Mouse (Mus musculus) kidney, postnatal 0 days (tissue): ENCODE data around the gene Gm49486. TPM values are rescaled to one million over a fixed set of nuclear protein-coding genes. Genes with fewer than 3 reads are reported as not detected.

Experiments used
- ATAC-seq: fragments of 200-750 bp; cut with Nextera tagmentation; replicated peaks from 2 replicates; pipeline ENCODE4 v1.8.0; 2017; ENCODE audit warnings: low read depth, moderate number of reproducible peaks, moderate TSS enrichment, moderate library complexity; ENCODE audit not compliant: low FRiP score
- DNase-seq: peaks from one replicate; pipeline ENCODE4 v3.0.0-alpha.2; 2016; ENCODE audit warnings: low spot score
- H3K27ac ChIP-seq: fragments of 300-500 bp; sonication (generic); 2 replicates; pipeline ENCODE4 v1.5.1; 2014; ENCODE audit warnings: mild to moderate bottlenecking
- H3K27me3 ChIP-seq: fragments of 300-500 bp; sonication (generic); 2 replicates; pipeline ENCODE4 v1.6.1; 2014; ENCODE audit warnings: low read length, mixed read lengths; ENCODE audit not compliant: insufficient read depth
- H3K36me3 ChIP-seq: fragments of 300-500 bp; sonication (generic); 2 replicates; pipeline ENCODE4 v1.6.1; 2014; ENCODE audit warnings: low read length, mixed read lengths; ENCODE audit not compliant: insufficient read depth
- H3K4me1 ChIP-seq: fragments of 300-500 bp; sonication (generic); replicated peaks from 2 replicates; pipeline ENCODE4 v1.6.1; 2014; ENCODE audit warnings: antibody characterized with exemption, low read length, mixed read lengths; ENCODE audit not compliant: insufficient read depth
- H3K4me2 ChIP-seq: fragments of 300-500 bp; sonication (generic); 2 replicates; pipeline ENCODE4 v1.6.1; 2014; ENCODE audit warnings: mild to moderate bottlenecking, low read length, moderate library complexity, mixed read lengths
- H3K4me3 ChIP-seq: fragments of 300-500 bp; sonication (generic); replicated peaks from 2 replicates; pipeline ENCODE4 v1.5.1; 2014; ENCODE audit warnings: low read depth, low read length
- H3K9ac ChIP-seq: fragments of 300-500 bp; sonication (generic); 2 replicates; pipeline ENCODE4 v1.6.1; 2014; ENCODE audit warnings: low read depth, low read length
- H3K9me3 ChIP-seq: fragments of 300-500 bp; sonication (generic); replicated peaks from 2 replicates; pipeline ENCODE4 v1.6.1; 2016; ENCODE audit warnings: low read length, inconsistent platforms, mixed read lengths
- CTCF ChIP-seq: IDR thresholded peaks from 2 replicates; pipeline ENCODE4 v1.5.1; 2016; ENCODE audit warnings: antibody characterized with exemption, low read depth, mild to moderate bottlenecking, moderate library complexity
- WGBS: fragments of 180-500 bp; shearing (Covaris S2); extraction: QIAGEN DNeasy Blood & Tissue Kit; methylation state at CpG from one replicate; pipeline ENCODE4 v1.1.7; 2014; 5-methylcytosine and 5-hydroxymethylcytosine counted together
- polyA plus RNA-seq: library from polyadenylated mRNA; unstranded; fragments of >200 nt; fragmentation: Nextera tagmentation; extraction: Ambion mirVana; gene quantifications from 2 replicates; pipeline ENCODE4 v1.2.1, GENCODE M21; 2015

Gene Gm49486
- polyA plus RNA-seq, 1 experiment from 2014 or later, result 0.42 TPM

GRCm38 (mm10) chr15:79194048-79194447 is 35.1 kb upstream of the Gm49486 start:
- H3K27ac ChIP-seq, result no peak overlapping the region
- 69% methylated on average over 9 of the region's 9 CpGs for WGBS

GRCm38 (mm10) chr15:79194946-79195345 is 34.2 kb upstream of the Gm49486 start:
- Histone ChIP-seq H3K4me1 (peaks cover 5% of the 10 kb centered on the region; the same call in 1 of the 2 replicates), H3K9me3 (no peaks in the 10 kb centered on the region), H3K36me3 (no peaks in the 10 kb centered on the region), H3K27ac (no peak overlapping the region), H3K4me3 (no peak overlapping the region), H3K9ac (no peak overlapping the region), H3K27me3 (no peaks in the 10 kb centered on the region), H3K4me2 (no peak overlapping the region)
- no peak for TF ChIP-seq CTCF
- ATAC-seq (no peak), DNase-seq (no peak)
- 59% methylated on average over 2 of the region's 2 CpGs for WGBS

More at GRCm38 (mm10) chr15:79194048-79194447, 35.1 kb upstream of the Gm49486 start:
- H3K27me3 ChIP-seq, result no peaks in the 10 kb centered on the region
- no peaks in the 10 kb centered on the region for H3K9me3 ChIP-seq
- ATAC-seq (no peak), DNase-seq (no peak)
- no peak for TF ChIP-seq CTCF
- H3K9ac ChIP-seq, result no peak overlapping the region
- H3K4me2 ChIP-seq, result no peak overlapping the region
- no peak overlapping the region for H3K4me3 ChIP-seq
- H3K36me3 ChIP-seq, result no peaks in the 10 kb centered on the region
- peaks cover 5% of the 10 kb centered on the region; the same call in 1 of the 2 replicates for H3K4me1 ChIP-seq

- Histone ChIP-seq H3K36me3 (no peaks in the 10 kb centered on the region), H3K27me3 (no peaks in the 10 kb centered on the region), H3K4me3 (no peak overlapping the region), H3K9me3 (no peaks in the 10 kb centered on the region), H3K9ac (no peak overlapping the region), H3K27ac (no peak overlapping the region), H3K4me1 (peaks cover 5% of the 10 kb centered on the region; the same call in 1 of the 2 replicates), H3K4me2 (no peak overlapping the region)
- 81% methylated on average over 8 of the region's 8 CpGs for WGBS
- ATAC-seq (no peak), DNase-seq (no peak)
- no peak for TF ChIP-seq CTCF
These were observed 33.7 kb upstream of the Gm49486 start for GRCm38 (mm10) chr15:79195492-79195891.

GRCm38 (mm10) chr15:79199390-79199976 is 29.7 kb upstream of the Gm49486 start:
- H3K27me3 ChIP-seq, result no peaks in the 10 kb centered on the region
- no peaks in the 10 kb centered on the region for H3K9me3 ChIP-seq
- WGBS, result 91% methylated on average over 12 of the region's 12 CpGs
- DNase-seq (no peak), ATAC-seq (no peak)
- H3K4me2 ChIP-seq, result no peak overlapping the region
- H3K4me3 ChIP-seq, result no peak overlapping the region
- H3K27ac ChIP-seq, result no peak overlapping the region
- TF ChIP-seq CTCF, result no peak
- no peaks in the 10 kb centered on the region for H3K36me3 ChIP-seq
- H3K4me1 ChIP-seq, result no peaks in the 10 kb centered on the region; the same call in 1 of the 2 replicates
- H3K9ac ChIP-seq, result no peak overlapping the region

GRCm38 (mm10) chr15:79201491-79202150 is 27.6 kb upstream of the Gm49486 start:
- no peak for TF ChIP-seq CTCF
- no peaks in the 10 kb centered on the region for H3K27me3 ChIP-seq
- no peak overlapping the region for H3K4me2 ChIP-seq
- H3K27ac ChIP-seq, result no peak overlapping the region
- DNase-seq, result peak; percentile 22
- no peak overlapping the region for H3K9ac ChIP-seq
- H3K9me3 ChIP-seq, result no peaks in the 10 kb centered on the region
- no peak overlapping the region for H3K4me3 ChIP-seq
- H3K4me1 ChIP-seq, result no peaks in the 10 kb centered on the region; the same call in 1 of the 2 replicates
- ATAC-seq, result no peak
- H3K36me3 ChIP-seq, result no peaks in the 10 kb centered on the region
- WGBS, result 15% methylated on average over 13 of the region's 13 CpGs

GRCm38 (mm10) chr15:79202575-79202974 is 26.6 kb upstream of the Gm49486 start:
- Histone ChIP-seq H3K36me3 (no peaks in the 10 kb centered on the region), H3K9me3 (no peaks in the 10 kb centered on the region), H3K4me2 (no peak overlapping the region), H3K4me3 (no peak overlapping the region), H3K9ac (no peak overlapping the region), H3K27ac (no peak overlapping the region), H3K27me3 (no peaks in the 10 kb centered on the region), H3K4me1 (no peaks in the 10 kb centered on the region; the same call in 1 of the 2 replicates)
- no peak for TF ChIP-seq CTCF
- DNase-seq (no peak), ATAC-seq (no peak)
- WGBS, result 39% methylated on average over 10 of the region's 10 CpGs
